Mouse (Mus musculus) MEL-GATA-1-ER (cell line): ENCODE results near the gene Lin37.
A peak's percentile ranks its signal among the peaks of the same experiment; 100 is the strongest.

ENCODE experiments used
- DNase-seq: peaks from one replicate; pipeline ENCODE4 v3.0.0-alpha.2; 2012; ENCODE audit warnings: low read depth; ENCODE audit errors: extremely low read depth

Gene Lin37

DNA sequence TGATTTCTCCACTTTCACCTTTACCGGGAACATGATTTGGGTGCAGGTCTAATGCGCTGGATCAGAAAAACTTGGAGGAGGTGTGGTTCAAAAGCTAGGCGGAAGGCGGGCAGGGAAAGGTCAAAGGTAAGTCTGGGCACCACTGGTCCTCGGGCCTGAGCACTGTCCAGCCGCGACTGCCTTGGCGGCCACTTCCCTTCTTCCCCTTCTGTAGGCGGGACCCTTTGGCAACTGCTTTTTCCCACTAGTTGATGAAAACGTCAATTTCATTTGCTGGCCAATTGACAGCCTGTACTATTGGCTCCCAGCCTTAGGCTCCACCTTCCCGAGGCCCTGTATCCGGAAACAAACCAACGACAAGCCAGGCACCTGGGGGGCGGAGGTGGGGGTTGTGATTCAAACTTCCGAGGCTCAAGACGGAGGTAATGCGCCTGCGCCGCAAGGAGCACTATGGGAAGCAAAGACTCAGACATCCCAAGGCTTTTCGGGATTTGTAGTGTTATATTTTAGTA is at the start of gene Lin37:
Lin37 (minus strand) TSS at position 396 of the 512 bp plus-strand sequence.
- DNase-seq: peak; percentile 96

DNA sequence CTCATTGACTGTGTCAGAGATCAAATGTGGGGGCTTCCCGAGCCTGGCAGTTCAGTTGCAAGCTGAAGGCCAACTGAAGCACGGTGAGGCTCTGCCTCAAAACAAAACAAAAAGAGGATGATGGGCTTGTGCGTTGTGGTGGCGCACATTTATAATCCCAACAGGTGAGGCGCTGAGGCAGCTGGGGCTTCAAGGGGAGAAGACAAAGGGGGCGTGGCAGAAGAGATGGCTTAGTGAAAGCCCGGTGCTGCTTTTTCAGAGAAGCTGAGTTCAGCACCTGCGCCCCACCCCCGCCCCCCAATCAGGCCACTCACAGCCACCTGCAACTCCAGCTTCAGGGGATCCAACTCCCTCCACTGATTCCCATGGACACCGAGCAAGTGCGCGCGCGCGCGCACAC is 48.8 kb upstream of the Lin37 start:
- no peak for DNase-seq

DNA sequence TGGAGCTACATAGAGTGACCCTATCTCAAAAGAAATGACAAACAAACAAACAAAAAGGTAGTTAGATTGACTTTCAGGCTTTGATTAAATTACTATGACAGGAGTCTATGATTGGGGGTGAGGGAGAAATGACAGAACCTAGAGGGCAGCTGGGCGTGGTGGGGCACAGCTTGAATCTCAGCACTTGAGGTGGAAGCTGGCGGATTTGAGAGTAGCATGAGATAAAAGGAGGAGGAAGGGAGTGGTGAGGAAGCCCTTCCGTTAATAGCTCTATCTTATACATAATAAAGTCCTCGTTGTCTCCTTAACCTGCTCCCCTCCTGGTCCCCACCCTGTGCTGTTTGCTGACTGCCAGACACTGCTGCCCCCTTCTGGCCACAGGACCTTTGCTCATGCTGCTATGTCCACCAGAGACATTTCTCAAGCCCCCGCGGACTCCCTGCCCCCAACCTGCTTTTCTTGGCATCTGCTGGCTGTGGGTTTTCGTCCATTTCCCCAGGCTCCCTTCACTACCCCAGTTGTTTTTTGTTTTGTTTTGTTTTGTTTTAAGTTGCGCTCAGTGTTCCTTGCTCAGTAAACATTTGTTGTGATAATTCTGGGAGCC is 48.2 kb upstream of the Lin37 start:
- peak; percentile 35 for DNase-seq

DNA sequence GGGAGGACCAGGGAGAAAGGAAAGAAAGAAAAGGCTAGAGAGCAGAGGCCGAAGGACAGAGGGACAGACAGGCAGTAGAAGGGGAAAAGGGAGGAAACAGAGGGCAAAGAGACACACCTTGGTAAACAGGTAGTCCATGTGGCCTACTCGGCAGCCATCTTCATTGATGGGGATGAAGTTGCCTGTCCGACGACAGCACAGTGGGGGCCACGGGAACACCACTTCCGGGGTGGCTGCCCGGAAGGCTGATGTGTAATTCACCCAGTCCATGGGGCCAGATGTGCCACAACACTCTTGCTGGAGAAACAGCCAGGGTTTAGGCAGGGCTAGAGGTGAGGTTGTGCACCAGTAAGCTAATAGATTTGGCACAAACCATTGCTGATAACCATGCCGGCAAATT is 45.3 kb upstream of the Lin37 start:
- no peak for DNase-seq

DNA sequence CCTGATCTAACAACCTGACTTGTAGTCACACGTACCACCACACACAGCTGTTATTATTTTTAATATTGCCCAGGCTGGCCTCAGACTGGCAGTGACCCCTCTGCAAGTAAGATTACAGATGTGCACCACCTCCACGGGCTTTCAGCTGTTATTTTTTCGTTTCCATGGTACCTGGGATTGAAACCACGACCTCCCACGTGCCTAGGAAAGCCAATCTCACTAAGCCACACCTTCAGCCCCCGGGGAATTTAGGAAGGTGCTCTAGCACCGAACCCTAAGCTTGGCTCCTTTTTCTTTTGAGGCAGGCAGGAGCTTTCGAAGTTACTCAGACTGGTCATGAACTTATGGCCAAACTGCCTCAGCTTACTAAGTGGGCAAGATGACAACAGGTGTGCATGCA is 44.8 kb upstream of the Lin37 start:
- DNase-seq: no peak

DNA sequence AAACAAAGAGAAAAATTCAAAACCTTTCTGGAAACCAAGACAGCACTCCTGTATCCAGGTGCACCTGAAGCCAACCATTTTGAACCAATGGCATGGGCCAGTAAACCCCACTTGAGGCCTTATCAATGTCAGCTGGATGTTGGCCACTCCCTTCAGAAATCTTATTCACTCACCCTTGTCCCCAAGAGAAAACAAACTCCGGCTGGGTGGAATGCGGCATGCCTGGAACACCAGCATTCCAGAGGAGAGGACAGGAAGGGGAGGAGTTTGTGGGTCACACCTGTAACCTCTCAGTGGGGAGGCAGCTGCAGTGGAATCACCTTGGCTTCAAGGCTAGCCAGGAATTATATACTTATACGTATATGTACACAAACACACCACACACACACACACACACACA is 42.9 kb upstream of the Lin37 start:
- DNase-seq: no peak

DNA sequence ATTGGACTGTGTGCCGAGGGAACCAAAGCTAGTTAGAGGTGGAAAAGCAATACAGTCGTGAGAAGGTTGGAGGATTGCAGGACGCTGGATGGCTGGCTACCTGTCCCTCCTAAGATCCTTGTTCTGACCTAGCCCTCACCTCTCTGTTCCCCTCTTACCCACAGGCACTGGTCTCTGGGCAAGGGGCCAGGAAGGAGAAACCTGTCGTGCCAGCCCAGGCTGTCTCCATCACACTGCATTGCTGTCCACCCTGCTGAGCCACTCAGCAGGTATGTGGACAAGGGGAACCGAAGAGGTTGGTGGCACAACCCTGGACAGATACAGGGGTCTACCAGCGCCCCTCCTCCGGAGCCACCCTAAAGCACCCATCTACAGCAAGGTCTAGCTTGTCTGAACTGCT is 41.0 kb upstream of the Lin37 start:
- no peak for DNase-seq

DNA sequence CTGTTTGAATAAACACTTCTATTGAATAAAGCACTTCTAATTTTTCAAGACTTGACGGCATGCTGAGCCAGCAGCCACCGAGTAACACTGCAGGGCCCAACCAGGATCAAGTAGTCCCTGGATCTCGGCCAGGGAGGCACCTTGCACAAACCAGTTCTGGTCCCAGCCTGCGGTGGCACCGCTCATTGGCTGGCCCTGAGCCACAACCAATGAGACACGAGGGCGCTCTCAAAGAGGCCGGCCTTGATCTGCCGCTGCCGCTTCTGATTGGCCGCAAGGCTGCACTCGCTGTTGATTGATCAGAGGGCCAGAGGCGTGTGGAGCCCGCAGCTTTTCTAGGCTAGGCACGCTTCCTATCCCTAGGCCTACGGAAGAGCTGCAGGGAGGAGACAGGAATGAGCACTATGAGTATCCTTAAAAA is 40.3 kb upstream of the Lin37 start:
- peak; percentile 96 for DNase-seq

DNA sequence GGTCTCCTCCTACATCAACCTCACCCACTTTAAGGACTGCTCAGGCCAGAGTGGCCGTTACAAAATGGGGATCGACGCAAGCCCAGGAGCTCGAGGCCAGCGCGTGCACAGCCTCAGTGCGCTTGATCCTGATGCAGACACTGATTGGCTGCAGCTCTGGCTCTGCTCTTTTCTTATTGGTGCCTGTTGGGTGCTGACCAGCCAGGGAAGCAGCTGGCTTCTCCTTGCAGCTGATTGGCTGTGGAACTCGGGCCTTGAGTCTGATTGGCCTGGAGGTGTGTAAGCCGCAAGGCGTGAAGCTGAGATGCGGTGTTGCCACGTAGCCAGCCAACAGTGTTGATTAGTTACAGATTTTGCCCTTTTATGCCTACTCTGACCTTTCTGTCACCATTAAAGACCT is 39.1 kb upstream of the Lin37 start, which contains the start of gene Zbtb32:
Zbtb32 (minus strand) TSS at position 124 of the 400 bp plus-strand sequence.
- no peak for DNase-seq

DNA sequence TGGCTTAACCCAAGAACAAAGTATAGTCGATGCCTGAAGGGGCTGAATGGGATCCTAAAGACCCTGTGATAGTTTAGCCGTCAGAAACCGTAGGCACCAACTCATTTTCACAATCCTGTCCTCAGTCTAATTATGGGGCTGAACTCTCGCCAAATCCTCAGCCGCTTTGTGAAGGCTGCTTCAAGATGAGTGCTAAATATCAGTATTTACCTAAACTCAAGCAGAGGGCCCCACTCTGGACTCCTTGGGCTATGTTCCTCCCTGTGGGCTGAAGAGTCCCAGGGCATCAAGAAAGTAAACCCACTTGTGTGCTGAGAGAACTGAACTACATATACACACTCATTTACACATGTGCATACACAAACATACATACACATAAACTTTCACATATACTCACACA is 37.2 kb upstream of the Lin37 start:
- no peak for DNase-seq

DNA sequence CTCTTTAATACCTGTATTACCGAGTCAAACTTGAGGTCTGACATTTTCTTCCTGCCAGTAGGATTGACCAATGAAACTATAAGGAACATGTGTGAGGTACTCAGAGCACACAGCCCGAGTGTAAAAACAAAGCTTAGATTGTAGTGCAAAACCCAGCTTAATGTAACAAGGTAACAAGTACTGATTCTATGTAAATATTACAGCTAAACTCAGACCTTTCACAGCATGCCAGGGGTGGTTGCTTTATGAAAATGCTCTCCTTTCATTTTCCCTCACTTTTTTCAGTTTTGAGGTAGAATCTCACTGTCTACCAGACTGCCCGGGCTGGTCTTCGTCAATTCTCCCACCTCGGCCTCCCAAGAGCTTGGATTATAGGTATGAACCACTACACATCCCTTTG is 36.5 kb upstream of the Lin37 start:
- DNase-seq: no peak

DNA sequence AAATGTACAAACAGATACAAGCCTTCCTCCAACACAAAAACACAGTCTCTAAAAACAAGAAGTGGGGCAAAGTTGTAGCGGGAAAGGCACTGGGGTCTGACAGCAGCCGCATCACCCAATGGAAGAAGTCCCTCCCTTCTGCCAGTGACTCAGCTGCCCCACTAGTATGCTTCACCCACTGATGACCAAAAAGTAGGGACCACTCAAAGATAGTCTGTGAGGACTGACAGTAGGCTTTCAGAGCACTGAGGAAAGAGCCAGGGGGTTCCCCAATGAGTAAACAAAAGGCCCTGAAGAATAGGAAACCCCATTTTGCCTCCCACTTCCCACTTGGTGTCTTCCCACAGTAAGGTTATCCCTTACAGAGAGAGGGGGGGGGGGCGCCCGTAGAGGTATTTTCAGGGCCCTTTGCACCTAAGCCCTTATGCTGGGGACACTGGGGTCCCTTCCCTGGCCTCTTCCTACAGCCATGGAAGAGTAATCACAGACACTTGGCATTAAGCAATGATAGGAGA is 34.9 kb upstream of the Lin37 start:
- DNase-seq: peak; percentile 36

DNA sequence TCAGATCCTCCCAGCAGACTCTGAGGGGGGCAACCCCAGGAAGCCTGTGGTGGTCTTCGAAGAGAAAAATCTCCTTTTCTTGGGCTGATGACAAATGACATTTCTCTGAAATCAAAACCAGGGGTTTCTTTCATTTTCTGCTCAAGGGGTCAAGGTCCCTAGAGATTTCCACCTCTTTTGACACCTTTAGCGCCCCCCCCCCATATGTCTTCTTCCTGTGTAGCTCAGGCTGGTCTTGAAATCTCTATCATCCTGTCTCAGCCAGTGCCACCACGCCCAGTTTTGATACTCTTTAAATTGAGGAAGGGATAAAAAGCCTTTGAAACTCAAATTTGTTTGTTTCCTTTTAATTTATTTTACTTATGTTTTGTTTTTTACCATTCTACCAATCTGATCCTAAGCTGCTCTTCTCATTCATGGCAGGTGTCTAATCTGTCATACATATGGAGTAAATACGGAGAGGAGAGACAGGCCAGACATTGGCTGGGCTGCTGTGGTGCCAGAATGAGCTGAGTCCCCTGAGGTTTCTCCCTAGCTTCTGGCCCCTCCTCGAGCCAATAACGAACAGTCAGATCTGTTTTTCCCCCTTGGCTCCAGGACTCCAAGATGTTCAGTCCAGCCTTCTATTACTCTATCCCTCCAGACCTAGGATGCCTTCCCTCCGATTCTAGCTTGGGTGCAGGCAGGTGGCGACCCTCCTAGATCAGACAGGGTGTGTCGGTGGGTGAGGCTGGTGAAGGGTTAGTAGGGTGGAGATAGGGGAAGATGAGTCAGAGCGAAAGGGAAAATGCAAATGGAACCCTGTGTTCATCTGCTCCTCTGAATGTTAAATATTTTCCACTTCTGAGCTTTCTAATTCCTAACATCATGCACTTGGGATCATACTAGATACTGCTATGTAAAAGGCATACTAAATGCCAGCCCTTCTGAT is 34.2 kb upstream of the Lin37 start:
- DNase-seq: no peak

DNA sequence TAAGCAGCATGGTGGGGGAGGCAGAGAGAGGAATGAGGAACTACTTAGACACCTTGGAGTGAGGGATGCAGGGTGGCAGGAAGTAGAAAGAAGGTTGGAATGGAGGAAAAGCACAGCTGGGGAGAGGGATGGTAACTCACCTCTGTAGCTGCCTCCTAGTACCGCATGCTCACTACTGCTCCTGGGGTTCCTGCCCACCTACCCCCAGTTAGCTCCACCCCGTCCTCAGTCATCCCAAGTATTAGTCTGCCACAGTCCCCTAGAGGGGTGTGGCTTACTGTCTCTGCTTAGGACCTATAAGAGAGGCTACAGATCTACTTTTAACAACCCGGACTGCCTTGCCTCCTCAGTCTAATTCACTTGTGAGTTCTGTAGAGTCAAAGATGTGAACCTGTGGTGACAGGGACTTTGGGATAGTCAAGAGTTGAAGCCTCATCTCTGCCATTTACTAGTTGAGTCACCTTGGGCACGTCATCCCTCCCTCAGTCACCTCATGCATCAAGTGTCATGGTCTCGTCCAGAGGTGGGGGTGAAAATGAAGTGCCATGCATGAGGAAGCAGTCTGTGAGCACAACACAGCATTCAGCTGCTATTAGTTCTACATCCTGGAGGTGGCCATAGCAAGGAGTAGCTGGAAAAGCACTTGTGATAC is 33.3 kb upstream of the Lin37 start:
- peak; percentile 81 for DNase-seq

DNA sequence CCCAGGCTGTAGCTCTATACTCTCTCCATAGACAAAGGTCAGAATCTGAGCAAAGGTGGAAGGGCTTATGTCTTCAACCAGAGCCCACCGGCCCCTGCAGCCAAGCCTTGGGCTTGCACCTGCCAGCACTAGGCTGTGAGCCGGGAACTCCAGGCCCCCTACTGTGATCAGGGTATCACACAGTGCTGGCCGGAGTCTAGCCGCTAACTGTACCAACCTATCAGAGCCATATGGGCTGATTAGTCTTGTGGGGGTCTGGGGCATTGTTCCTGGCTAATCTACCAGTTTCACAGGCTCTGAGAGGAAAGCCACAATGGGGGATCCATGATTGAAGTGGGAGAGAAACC is 31.9 kb upstream of the Lin37 start:
- no peak for DNase-seq

DNA sequence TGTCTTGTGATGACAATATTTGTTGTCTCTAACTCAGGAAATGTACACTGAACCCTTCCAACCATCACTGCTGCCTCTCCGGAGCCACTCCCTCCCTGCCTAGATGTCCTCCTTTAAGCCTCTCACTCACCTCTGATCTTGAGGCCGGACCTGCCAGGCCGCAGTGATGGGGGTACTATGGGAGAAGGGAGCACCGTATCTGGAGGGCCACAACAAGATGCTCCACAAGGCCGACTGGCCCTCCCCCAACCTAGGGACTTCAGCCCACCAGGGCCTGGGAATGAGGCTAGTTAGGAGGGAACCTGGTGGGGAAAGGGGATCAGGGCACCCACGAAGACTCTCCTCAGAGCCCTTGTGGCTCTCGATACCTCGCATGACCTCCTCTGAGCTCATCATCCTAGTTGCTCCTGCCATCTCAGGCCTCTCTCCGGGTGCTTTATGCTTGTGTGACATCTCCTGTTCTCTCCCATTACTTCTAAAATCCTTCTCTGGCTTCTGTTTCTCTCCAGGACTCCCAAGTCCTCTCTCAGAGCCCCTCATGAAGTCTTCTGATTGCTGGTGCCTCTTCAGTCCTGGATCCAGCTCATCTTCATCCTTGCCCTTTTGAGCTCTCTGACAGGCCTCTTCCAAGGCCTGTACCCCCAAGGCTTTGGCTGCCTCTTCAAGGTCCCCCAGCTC is 31.4 kb upstream of the Lin37 start:
- DNase-seq: no peak

DNA sequence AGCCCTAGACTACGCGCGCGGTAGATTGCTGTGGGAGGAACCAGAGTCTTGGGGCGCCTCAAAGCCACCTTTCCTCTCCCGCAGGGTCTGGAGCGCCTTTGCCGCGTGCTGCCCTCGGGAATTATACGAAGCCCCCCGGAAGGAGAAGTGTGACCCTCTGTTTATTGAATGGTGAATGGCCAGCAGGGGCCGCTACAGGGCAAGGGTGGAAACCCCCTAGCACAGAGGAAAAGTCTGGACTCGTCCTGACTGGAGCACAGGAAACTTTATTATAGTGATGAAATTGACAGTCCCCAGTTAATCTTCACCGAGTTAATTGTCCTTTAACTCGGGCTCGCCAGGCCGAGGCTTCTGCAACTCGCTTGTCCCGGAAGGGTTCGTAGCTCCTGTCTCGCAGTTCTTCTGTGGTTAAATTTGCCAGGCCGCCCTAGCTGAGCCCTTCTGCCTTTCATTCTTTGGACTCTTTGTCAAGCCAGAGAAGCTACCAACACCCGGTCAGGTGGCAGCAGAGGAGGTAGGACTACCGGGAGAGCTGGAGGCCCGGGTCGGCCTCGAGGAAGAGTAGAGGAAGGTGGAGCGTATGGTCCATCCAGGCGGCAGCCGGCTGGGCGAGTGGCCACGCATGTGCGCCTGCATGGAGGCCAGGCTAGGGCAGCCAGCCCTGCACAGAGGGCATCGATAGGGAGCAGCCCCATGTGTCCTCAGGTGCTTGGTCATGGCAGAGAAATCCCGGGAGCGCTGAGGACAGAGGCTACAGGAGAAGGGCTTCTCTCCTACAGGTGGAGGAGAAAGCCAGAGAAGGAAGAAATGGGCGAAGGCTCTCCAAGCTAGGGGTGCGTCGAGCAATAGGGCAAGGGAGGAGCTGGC is 30.0 kb upstream of the Lin37 start:
- DNase-seq: peak; percentile 57

DNA sequence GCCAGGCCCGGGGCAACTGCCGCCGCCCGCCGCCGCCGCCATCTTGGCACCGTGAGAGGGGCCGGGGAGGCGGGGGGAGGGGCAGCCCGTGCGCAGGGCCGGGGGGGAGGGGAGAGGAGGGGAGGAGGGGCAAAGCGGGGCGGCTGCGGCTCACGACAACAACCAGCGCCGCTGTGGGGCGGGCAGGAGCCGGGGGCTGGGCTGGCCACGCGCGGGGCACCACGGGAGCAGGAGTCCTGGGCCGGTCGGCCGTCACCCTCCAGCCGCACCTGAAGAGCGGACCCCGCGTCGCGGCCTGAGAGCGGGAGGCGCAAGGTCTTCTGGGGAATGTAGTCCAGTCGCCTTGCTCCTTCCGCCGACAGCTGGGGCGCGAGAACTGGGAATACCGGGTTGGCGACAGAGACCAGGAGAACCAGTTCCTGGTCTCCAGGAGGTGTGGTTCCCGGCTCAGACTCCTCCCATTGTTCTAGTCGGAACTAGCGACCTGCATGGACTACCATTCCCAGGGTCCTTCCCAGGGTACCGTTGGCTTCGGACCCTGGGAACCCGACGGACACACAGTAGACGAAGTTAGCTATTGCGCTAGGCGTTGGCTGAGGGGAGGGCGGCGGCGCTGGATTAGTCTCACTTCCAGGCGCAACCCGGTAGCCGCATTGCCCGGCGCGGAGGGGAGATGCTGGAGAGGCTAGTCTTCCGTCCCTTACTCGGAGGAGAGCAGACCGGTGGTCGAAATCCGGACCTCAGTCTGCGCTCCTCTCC is 29.2 kb upstream of the Lin37 start, which contains the start of gene Kmt2b:
Kmt2b (minus strand) TSS at position 51 of the 759 bp plus-strand sequence.
- peak; percentile 92 for DNase-seq

DNA sequence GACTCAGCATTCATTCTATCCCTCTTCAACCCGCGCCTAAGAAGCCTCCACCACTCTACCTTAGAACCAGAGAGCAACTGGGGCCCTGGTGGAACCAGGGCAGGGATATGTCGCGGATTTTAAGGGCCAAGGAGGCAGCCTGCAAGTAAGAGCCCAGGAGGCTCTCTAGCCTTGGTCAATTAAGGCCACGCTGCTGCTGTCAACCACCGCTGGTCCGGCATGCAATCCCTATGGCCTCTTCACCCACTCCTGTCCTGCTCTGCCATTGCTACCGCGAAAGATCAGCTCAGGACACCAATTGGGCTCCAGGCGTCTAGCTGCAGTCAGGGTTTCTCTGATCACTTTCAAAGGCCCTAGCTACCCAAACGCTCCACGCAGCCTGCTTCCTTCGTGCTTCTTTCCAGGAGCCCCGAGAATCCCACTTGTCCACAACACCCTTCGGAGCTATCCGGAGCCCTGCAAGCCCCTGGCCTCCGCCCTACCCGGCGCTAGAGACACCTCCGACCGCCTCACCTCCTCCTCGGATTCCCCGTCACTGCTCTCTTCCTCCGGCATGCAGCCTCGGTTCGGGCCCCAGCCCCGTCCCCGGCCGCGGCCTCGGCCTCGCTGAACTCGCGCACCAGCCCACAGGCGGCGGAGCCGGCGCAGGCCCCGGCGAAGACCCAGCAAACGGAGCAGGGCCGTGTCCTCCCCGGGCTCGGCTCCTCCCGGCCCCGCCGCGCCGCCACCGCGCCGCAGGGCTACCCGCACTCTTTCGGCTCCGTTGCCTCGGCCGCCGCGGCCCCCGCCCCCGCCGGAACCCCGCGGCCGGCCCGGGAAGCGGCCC is 28.4 kb upstream of the Lin37 start:
- no peak for DNase-seq
